Mouse (Mus musculus) heart, postnatal 36 days (tissue): ENCODE measurements at regions not wholly inside any gene's neighbourhood (a gene's known extent, or its start where the extent isn't known, plus 50 kb on each side); places are given as distances from the start of the nearest gene placed in this dataset.

ENCODE experiments used
- DNase-seq, 2 experiments: peaks; one replicate each; pipeline ENCODE4 v3.0.0; 2021 to 2022
- intact Hi-C: fragments of 180-260 bp; cut with DNase I; formaldehyde crosslinking; loops from one replicate; pipeline ENCODE4 v1.15.1; 2025

DNA sequence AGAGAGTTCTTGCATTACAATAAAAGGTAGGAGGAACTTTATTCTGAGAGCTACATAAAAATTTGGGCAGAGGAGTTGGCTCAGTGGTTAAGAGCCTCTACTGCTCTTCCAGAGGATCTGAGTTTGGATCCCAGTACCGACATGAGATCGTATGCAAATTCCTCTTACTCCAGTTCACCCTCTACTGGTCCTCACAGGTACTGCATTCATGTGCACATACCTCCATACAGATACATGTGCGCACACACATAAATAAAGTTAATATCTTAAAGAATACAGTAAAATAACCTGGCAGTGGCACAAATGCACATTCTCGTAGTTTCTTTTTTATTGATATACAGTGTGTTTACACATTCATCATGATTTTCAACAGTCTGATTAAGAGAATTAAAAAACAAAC is 232.4 kb downstream of the Vps13c start:
- no peak for DNase-seq

DNA sequence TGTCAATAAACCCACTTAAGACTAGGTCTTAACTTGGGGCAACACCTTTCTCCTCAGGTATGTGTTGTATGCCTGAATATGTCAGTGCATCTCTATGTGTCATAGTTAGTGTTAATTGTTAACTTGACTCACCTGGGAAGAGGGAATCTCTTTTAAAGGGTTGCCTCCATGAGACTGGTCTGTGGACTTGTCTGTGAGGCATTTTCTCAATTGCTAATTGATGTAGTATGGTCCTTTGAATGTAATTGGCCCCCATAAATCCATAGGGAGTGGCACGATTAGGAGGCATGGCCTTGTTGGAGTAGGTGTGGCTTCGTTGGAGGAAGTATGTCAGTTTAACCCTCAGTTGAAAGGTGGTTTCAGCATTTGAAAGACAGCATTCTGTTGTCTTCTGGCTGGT is 237.1 kb downstream of the Vps13c start:
- no peak for DNase-seq
- intact Hi-C loops = no loop called here

More for the DNA sequence above, 232.4 kb downstream of the Vps13c start:
- intact Hi-C loops = no loop called here

- intact Hi-C loops = no loop called here
- DNase-seq = no peak
Measured at GRCm38 (mm10) chr9:68083341-68083740, 243.1 kb downstream of the Vps13c start.

- DNase-seq = no peak
- intact Hi-C loops = no loop called here
Measured at GRCm38 (mm10) chr9:68084966-68085365, 244.8 kb downstream of the Vps13c start.

GRCm38 (mm10) chr9:68094561-68094960 is 254.4 kb downstream of the Vps13c start:
- no peak for DNase-seq
- intact Hi-C loops = no loop called here

DNA sequence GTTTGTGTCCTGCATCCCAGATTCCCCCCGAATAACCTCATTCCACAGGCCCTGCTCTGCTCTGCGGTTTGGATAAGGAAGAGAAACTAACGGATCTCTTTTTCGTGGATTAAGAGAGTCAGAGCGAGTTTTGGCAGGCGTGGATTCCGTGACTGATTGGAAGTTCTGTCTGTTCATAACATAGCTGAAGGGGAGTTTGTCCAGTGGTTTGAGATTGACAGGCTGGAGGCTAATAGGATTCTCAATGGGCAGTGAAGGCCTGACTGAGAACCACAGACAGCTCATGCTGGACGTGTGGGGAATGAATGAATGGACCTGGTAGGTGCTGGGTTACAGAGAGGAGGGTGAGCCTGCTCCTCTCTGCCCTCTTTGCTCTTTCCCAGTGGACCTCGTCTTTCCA is 269.6 kb downstream of the Vps13c start:
- intact Hi-C loops = no loop called here
- DNase-seq = no peak

- no peak for DNase-seq
- intact Hi-C loops = no loop called here
Measured at GRCm38 (mm10) chr9:68115151-68115690, 275.0 kb downstream of the Vps13c start.

DNA sequence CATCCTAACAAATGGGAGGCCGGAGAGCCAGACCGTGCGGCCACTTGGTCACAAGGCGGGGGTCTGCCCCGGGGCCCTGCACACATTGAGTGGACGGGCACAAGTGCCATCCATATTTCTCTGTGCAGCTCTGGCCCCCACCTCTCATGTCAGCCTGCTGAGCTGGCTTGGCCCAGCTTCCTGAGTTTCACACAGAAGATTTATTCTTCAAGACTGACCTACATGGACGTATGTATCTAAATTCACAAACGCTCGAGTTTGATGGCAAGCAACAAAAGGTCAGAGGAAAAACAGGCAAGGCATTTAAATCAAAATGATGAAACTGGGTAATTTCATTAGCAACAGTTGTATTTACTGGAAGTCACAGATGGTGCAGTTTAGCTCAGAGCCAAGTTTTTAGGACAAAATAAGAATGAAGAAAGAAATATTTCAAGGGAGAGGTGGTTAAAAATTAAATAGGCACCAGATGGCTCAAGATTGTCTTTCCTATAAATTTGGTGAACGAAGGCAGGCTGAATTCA is 276.1 kb downstream of the Vps13c start:
- no peak for DNase-seq
- intact Hi-C loops = no loop called here

DNA sequence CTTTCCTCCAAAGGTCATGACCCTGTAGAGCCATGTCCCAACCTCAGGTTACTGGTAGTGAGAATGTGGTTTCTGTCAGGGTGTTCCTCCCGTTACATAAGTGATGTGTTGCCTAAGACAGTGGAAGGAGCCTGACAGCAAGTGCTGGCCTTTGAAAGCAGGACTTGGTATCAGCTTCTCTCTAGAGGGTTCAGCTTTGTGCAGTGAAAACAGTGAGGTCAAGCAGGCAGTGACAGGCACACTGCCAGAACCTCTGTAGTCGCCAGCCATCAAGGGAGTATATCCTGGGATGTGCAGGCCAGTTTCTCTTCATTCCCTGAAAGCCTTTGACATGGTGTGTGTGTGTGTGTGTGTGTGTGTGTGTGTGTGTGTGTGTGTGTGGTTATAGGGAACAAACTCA is 278.1 kb downstream of the Vps13c start:
- intact Hi-C loops = no loop called here
- DNase-seq = peak in 1 of 2 experiments; percentile 14

- intact Hi-C loops = no loop called here
- no peak for DNase-seq
Measured at GRCm38 (mm10) chr9:68122266-68122665, 282.1 kb downstream of the Vps13c start.

GRCm38 (mm10) chr9:68131263-68131662 is 291.1 kb downstream of the Vps13c start:
- intact Hi-C loops = loop anchor here (5.0 kb wide), 1 partner anchor 109 kb away; no protein-coding TSS in a partner anchor
- peak in 1 of 2 experiments; percentile 26 for DNase-seq

GRCm38 (mm10) chr9:68135446-68136050 is 295.4 kb downstream of the Vps13c start:
- intact Hi-C loops = no loop called here
- no peak for DNase-seq

DNA sequence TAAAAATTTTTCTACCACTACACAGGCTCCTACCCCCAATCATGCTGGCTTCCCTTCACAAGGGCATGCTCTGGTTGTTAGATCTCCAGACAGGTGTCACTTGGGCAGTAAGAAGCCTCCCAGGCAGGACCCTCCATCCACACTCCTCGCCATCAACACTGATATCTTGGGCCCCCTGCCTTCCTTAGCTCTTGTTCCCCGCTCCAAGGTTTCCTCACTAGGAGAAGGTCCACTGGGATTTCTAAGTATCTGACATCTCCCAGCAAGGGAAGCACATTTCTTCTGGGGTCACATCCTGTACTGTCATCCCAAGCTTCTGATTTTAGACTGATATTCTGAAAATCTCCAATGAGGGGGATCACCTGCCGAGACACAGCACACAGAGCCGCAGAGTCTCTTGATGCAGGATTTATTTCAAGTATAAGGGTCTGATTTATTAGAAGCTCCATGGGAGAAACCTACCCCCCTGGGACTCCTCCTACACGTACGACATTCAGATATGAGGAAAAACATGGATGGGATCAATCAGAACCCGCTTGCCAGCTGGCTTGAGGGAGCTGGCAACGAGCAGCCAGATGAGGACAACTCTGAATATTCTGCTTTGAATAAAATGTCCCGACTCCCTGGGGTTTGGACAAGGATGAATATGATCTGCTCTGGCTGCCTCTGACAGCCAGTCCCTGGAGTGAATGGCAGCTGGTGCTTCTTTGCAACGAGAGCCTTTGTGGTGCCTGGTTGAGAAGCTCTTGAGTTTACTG is 322.8 kb downstream of the Vps13c start:
- intact Hi-C loops = no loop called here
- peak; percentile 30 to 31 for DNase-seq

DNA sequence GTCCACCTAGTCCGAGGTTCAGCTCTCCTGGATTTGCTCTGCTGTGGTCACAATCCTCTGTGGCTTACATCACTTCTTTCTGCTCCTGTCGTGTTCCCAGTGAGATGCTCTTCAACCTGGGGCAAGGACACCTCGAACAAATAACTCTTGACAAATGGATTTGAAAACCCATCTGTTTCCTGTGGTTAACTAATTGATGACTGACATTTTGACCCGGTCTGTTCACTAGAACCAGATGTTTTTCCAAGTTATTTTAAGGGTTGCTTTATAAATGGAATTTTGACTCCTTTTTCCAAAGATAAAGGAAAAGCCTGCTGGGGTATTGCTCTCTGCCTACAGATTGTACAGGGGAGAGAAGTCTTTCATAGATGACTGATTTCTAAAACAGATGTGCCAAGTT is 326.4 kb downstream of the Vps13c start:
- intact Hi-C loops = no loop called here
- DNase-seq = no peak

GRCm38 (mm10) chr9:68188921-68189320 is 348.7 kb downstream of the Vps13c start:
- intact Hi-C loops = no loop called here
- DNase-seq = no peak

- no peak for DNase-seq
Measured at GRCm38 (mm10) chr9:68199831-68200230, 359.6 kb downstream of the Vps13c start.

DNA sequence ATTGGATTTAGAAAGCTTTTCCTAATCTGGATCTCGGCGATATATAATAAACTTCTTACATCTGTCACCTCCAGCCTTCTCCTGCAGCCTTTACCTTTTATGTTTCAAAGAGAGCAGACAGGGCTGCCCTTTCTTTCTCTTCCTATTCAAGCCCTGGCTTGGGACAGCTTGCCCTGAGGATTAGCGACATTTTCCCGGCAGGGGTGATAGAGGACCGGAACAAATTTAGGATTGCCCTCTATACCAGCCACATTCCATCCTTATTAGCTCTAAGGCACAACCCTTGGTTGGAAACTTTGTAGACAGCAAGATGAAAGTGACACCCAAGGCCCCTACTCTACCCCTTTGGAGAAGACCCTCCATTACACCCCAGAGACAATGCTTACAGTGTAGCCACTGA is 360.8 kb downstream of the Vps13c start:
- no peak for DNase-seq
- intact Hi-C loops = no loop called here

More at GRCm38 (mm10) chr9:68199831-68200230, 359.6 kb downstream of the Vps13c start:
- intact Hi-C loops = no loop called here

DNA sequence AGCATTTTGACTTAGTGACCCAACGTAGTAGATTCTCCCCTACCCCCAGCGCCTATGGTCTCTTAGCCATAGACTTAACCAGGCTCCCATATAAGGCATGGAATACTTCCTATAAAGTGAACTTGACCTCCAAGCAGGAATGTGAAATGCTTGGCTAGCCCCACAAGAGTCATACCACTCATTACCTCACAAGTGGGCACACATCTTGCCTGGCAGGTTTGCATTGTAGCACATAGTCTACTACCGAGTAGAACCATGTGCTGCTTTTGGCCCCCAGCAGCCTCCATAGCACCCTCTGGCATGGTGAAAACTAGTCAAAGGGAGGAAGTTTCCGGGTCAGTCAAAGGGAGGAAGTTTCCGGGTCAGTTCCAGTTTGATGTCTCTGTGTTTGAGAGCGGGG is 385.5 kb downstream of the Vps13c start:
- DNase-seq = no peak
- intact Hi-C loops = no loop called here

DNA sequence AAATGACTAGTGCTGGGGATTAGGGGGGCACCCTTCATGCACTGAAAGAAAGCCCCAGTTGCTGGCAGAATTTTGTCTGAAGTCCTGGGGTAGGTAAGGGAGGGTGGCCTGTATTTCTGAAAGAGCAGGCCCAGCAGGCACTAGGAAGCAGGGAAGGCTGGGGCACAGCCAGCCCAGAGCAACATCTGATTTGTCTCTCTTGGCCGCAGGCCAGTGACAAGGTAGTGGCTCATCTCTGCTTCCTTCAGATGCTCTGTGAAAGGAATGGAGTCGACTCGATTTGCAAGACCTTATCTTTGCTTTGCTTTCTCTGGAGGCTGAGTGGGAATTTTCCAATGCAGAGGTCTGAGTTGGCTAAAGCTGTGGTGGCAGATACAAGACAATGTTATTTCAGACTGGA is 390.9 kb downstream of the Vps13c start:
- intact Hi-C loops = no loop called here
- no peak for DNase-seq

GRCm38 (mm10) chr9:68234979-68235649 is 394.9 kb downstream of the Vps13c start:
- no peak for DNase-seq
- intact Hi-C loops = no loop called here

DNA sequence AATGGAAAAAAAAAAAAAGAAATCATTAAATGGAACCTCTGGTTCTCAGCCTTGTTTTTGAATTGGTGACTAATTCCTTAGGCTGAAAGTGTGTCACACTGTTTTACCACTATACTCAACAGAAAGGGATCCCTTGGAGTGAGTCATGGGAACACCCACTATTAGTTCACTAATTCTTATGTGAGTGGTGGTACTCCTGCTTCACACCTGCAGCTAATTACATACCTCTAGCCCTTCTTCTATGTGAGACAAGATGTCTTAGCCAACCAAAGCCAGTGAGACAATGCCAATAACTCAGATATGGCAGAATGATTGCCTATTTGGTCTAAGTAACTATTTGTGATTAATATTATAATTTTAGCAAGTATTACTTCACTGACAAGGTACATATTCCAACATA is 398.9 kb downstream of the Vps13c start:
- intact Hi-C loops = no loop called here
- no peak for DNase-seq
